Mouse (Mus musculus): ENCODE measurements around the gene Palm. TPM values are rescaled to one million over a fixed set of nuclear protein-coding genes. Genes with fewer than 3 reads are reported as not detected.

Palm gene
- polyA plus RNA-seq, 1 experiment, result 9.2 TPM

- Histone ChIP-seq H3K27me3 (ENCODE audit: control insufficient read depth, insufficient read depth, low read length) (no peaks in the 10 kb centered on the region), H3K4me1 (ENCODE audit: control insufficient read depth, insufficient read depth, insufficient read length) (no peaks in the 10 kb centered on the region), H3K27ac (ENCODE audit: insufficient read depth, low read length) (no peak overlapping the region), H3K4me3 (ENCODE audit: extremely low read depth, insufficient read depth, insufficient read length) (no peak overlapping the region), H3K36me3 (ENCODE audit: control insufficient read depth, insufficient read depth, low read length) (no peaks in the 10 kb centered on the region)
- no peak for TF ChIP-seq POLR2A (IDR thresholded peaks at IDR 0.05; ENCODE audit: low read depth, low read length)
- DNase-seq (ENCODE audit: low read depth in 1 of 2, low spot score in 2 of 2), result no peak
- WGBS, result 81% methylated on average over 8 of the region's 8 CpGs
Observed at GRCm38 (mm10) chr10:79820277-79820676, 26.9 kb downstream of the Palm start.

GRCm38 (mm10) chr10:79820782-79821181, 27.4 kb downstream of the Palm start, which contains the start of gene Misp:
Gene Misp, plus strand, starts transcription at chr10:79820989.
- H3K4me3 ChIP-seq (ENCODE audit: extremely low read depth, insufficient read depth, insufficient read length), result no peak within 1 kb of the TSS
- H3K4me1 ChIP-seq (ENCODE audit: control insufficient read depth, insufficient read depth, insufficient read length), result no peaks in the 10 kb centered on the region
- no peaks in the 10 kb centered on the region for H3K36me3 ChIP-seq (ENCODE audit: control insufficient read depth, insufficient read depth, low read length)
- WGBS, result 83% methylated on average over 11 of the region's 11 CpGs
- no peak for DNase-seq (ENCODE audit: low read depth in 1 of 2, low spot score in 2 of 2)
- no peak within 1 kb of the TSS for H3K27ac ChIP-seq (ENCODE audit: insufficient read depth, low read length)
- no peaks in the 10 kb centered on the region for H3K27me3 ChIP-seq (ENCODE audit: control insufficient read depth, insufficient read depth, low read length)
- TF ChIP-seq POLR2A (IDR thresholded peaks at IDR 0.05; ENCODE audit: low read depth, low read length) (no peak), CTCF (IDR thresholded peaks at IDR 0.05; ENCODE audit: extremely low read depth, insufficient read depth, insufficient read length, insufficient replicate concordance) (no peak)

- Histone ChIP-seq H3K27me3 (ENCODE audit: control insufficient read depth, insufficient read depth, low read length) (no peaks in the 10 kb centered on the region), H3K4me1 (ENCODE audit: control insufficient read depth, insufficient read depth, insufficient read length) (no peaks in the 10 kb centered on the region), H3K36me3 (ENCODE audit: control insufficient read depth, insufficient read depth, low read length) (no peaks in the 10 kb centered on the region), H3K4me3 (ENCODE audit: extremely low read depth, insufficient read depth, insufficient read length) (no peak overlapping the region), H3K27ac (ENCODE audit: insufficient read depth, low read length) (no peak overlapping the region)
- 92% methylated on average over 12 of the region's 12 CpGs for WGBS
- no peak for TF ChIP-seq POLR2A (IDR thresholded peaks at IDR 0.05; ENCODE audit: low read depth, low read length)
- no peak for TF ChIP-seq CTCF (IDR thresholded peaks at IDR 0.05; ENCODE audit: extremely low read depth, insufficient read depth, insufficient read length, insufficient replicate concordance)
- no peak for DNase-seq (ENCODE audit: low read depth in 1 of 2, low spot score in 2 of 2)
Observed at GRCm38 (mm10) chr10:79821731-79822130, 28.4 kb downstream of the Palm start.

GRCm38 (mm10) chr10:79822372-79822771, 29.0 kb downstream of the Palm start:
- no peak for DNase-seq (ENCODE audit: low read depth in 1 of 2, low spot score in 2 of 2)
- TF ChIP-seq POLR2A (IDR thresholded peaks at IDR 0.05; ENCODE audit: low read depth, low read length) (no peak), CTCF (IDR thresholded peaks at IDR 0.05; ENCODE audit: extremely low read depth, insufficient read depth, insufficient read length, insufficient replicate concordance) (no peak)
- Histone ChIP-seq H3K36me3 (ENCODE audit: control insufficient read depth, insufficient read depth, low read length) (no peaks in the 10 kb centered on the region), H3K27me3 (ENCODE audit: control insufficient read depth, insufficient read depth, low read length) (no peaks in the 10 kb centered on the region), H3K27ac (ENCODE audit: insufficient read depth, low read length) (no peak overlapping the region), H3K4me1 (ENCODE audit: control insufficient read depth, insufficient read depth, insufficient read length) (no peaks in the 10 kb centered on the region), H3K4me3 (ENCODE audit: extremely low read depth, insufficient read depth, insufficient read length) (no peak overlapping the region)
- WGBS, result 85% methylated on average over 17 of the region's 17 CpGs

- no peaks in the 10 kb centered on the region for H3K36me3 ChIP-seq (ENCODE audit: control insufficient read depth, insufficient read depth, low read length)
- TF ChIP-seq CTCF (IDR thresholded peaks at IDR 0.05; ENCODE audit: extremely low read depth, insufficient read depth, insufficient read length, insufficient replicate concordance) (no peak), POLR2A (IDR thresholded peaks at IDR 0.05; ENCODE audit: low read depth, low read length) (no peak)
- WGBS, result 55% methylated on average over 6 of the region's 6 CpGs
- no peaks in the 10 kb centered on the region for H3K4me1 ChIP-seq (ENCODE audit: control insufficient read depth, insufficient read depth, insufficient read length)
- H3K27me3 ChIP-seq (ENCODE audit: control insufficient read depth, insufficient read depth, low read length), result no peaks in the 10 kb centered on the region
- H3K4me3 ChIP-seq (ENCODE audit: extremely low read depth, insufficient read depth, insufficient read length), result no peak overlapping the region
- no peak for DNase-seq (ENCODE audit: low read depth in 1 of 2, low spot score in 2 of 2)
- no peak overlapping the region for H3K27ac ChIP-seq (ENCODE audit: insufficient read depth, low read length)
Observed at GRCm38 (mm10) chr10:79823011-79823410, 29.6 kb downstream of the Palm start.

- no peaks in the 10 kb centered on the region for H3K36me3 ChIP-seq (ENCODE audit: control insufficient read depth, insufficient read depth, low read length)
- WGBS, result 42% methylated on average over 6 of the region's 6 CpGs
- no peak overlapping the region for H3K4me3 ChIP-seq (ENCODE audit: extremely low read depth, insufficient read depth, insufficient read length)
- no peaks in the 10 kb centered on the region for H3K4me1 ChIP-seq (ENCODE audit: control insufficient read depth, insufficient read depth, insufficient read length)
- no peak for TF ChIP-seq CTCF (IDR thresholded peaks at IDR 0.05; ENCODE audit: extremely low read depth, insufficient read depth, insufficient read length, insufficient replicate concordance)
- no peak for TF ChIP-seq POLR2A (IDR thresholded peaks at IDR 0.05; ENCODE audit: low read depth, low read length)
- DNase-seq (ENCODE audit: low read depth in 1 of 2, low spot score in 2 of 2), result no peak
- H3K27ac ChIP-seq (ENCODE audit: insufficient read depth, low read length), result no peak overlapping the region
- H3K27me3 ChIP-seq (ENCODE audit: control insufficient read depth, insufficient read depth, low read length), result no peaks in the 10 kb centered on the region
Observed at GRCm38 (mm10) chr10:79824413-79824812, 31.0 kb downstream of the Palm start.

GRCm38 (mm10) chr10:79831583-79831982, 38.2 kb downstream of the Palm start:
- Histone ChIP-seq H3K36me3 (ENCODE audit: control insufficient read depth, insufficient read depth, low read length) (no peaks in the 10 kb centered on the region), H3K4me3 (ENCODE audit: extremely low read depth, insufficient read depth, insufficient read length) (no peak overlapping the region), H3K27me3 (ENCODE audit: control insufficient read depth, insufficient read depth, low read length) (no peaks in the 10 kb centered on the region), H3K27ac (ENCODE audit: insufficient read depth, low read length) (no peak overlapping the region), H3K4me1 (ENCODE audit: control insufficient read depth, insufficient read depth, insufficient read length) (no peaks in the 10 kb centered on the region; the same call in 1 of the 2 replicates)
- DNase-seq (ENCODE audit: low read depth in 1 of 2, low spot score in 2 of 2), result no peak
- TF ChIP-seq POLR2A (IDR thresholded peaks at IDR 0.05; ENCODE audit: low read depth, low read length), result no peak
- no peak for TF ChIP-seq CTCF (IDR thresholded peaks at IDR 0.05; ENCODE audit: extremely low read depth, insufficient read depth, insufficient read length, insufficient replicate concordance)
- 56% methylated on average over 3 of the region's 3 CpGs for WGBS
